Mouse (Mus musculus): Measurements from ENCODE around the gene Hoxb7.
A peak's percentile ranks its signal among the peaks of the same experiment; 100 is the strongest.

The Hoxb7 gene

DNA sequence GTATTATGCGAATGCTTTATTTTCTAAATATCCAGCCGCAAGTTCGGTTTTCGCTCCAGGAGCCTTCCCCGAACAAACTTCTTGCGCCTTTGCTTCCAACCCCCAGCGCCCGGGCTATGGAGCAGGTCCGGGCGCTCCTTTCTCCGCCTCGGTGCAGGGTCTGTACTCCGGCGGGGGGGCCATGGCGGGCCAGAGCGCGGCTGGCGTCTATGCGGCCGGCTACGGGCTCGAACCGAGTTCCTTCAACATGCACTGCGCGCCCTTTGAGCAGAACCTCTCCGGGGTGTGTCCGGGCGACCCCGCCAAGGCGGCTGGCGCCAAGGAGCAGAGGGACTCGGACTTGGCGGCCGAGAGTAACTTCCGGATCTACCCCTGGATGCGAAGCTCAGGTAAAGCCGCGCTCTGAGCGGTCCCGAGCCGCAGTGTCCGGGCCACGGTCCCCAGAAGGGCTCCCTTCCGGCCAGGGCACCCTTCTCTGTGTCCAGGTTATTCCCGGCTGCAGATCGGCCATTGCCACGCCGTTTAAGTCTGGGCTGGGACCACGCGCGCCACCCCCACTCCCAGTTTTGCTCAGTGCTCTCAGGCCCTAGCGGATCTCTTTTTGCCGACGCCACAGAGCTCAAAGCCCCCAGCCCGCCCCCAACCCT is 439 bp downstream of the Hoxb7 start:
- DNase-seq, result no peak

DNA sequence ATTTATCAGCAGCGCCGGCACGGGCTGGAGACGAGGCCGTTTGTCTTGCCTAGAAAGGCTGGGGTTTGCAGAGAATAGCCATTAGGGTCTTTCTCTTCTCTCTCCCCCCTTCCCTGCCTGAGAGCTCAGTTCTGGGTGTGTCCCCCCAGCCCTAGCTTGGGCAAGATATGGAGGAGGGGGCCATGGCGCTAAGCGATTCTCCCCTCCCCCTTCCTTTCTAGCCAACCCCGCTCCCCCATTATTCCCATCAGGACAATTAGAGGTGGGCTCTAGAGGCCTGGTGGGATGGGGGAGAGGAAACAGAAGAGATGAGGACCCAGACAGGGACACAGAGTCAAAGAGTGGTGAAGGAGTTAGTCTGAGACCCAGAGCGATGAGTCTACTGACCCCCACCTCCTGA is 988 bp downstream of the Hoxb7 start:
- DNase-seq, result no peak

DNA sequence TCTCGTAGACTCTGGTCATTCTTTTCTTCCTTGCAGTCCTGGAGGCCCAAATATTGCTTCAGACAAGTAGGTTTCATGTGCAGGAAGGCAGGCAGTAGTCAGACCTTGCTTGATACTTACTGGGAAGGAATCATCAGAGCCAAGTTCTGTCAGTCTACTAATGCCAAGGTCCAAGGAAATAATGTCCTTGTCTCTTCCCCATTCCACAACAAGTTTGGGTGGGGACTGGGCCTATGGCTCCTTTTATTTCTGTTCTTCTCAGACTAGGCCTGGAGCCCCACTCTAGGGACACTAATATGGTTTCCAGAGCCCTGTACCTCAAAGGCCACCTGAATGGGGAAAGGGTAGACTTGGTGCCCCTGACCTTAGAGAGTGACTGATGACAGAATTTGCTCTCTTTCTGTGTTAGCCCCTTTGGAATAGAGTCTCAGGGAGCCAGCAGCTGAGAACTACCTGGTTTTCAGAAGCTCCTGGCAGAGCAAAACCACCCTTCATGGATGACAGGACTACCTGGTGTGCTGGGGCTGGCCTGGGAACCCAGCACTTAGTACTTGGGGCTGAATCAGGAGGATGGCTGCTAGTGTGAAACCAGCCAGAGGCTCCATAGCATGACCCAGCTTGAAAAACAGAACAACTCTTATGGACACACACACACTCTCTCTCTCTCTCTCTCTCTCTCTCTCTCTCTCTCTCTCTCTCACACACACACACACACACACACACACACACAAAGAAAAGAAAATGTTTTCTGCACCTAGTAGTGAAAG is 2.2 kb downstream of the Hoxb7 start:
- no peak for DNase-seq

DNA sequence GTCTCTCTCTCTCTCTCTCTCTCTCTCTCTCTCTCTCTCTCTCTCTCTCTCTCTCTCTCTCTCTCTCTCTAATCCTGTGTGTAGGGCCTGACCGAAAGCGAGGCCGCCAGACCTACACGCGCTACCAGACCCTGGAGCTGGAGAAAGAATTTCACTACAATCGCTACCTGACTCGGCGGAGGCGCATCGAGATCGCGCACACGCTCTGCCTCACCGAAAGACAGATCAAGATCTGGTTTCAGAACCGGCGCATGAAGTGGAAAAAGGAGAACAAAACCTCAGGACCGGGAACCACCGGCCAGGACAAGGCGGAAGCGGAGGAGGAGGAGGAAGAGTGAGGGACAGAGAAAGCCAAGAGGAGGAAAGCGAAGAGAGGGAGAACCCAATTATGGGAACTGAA is 2.9 kb downstream of the Hoxb7 start:
- DNase-seq, result no peak

DNA sequence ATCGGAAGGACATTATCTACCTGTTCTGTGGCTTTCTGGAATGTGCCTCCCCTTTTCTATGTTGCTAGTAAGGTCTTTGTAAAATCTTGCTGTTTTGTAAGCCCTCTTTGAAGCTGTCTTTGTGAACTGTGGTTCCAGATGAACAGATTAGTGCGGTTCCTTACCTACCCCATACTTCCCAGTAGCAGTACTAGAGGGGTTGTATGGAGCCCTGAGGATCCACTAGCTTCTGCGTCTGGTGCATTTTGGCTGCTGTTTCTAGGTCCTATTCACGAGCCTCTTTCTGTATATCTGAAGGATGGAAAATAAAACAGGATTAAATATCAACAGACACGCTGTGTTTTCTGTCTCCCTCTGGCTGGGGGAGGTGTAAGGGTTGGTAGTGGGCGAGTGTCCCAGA is 3.4 kb downstream of the Hoxb7 start:
- DNase-seq, result no peak

DNA sequence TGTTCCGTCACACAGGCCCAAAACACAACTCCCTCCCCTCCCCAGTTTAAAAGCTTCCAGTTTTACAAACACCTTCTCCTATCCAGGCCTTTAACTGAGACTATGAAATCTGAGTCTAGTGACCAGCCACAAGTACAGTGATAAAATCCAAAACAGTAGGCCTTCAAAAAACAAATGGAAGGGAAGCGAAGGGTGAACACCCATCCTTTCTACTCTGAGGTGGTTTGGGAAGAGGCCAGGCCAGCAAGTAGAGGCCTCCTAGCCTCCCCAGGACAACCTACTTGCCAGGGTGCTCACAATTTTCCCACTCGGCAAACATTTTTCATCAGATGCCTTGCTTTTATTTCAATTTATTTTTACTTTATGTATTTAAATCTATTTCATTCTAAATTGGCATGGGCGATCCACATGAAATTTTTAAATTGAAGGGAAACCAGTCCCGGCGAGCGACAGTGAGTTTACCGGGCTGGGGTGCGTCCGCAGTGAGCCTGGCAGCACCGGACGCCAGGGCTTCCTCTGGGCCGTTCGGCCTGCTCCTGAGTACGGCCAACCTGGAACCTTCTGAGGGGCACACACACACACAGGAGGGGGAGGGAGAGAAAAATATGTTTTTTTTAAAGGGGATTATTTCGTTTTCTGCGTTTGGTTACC is 4.4 kb downstream of the Hoxb7 start:
- no peak for DNase-seq

DNA sequence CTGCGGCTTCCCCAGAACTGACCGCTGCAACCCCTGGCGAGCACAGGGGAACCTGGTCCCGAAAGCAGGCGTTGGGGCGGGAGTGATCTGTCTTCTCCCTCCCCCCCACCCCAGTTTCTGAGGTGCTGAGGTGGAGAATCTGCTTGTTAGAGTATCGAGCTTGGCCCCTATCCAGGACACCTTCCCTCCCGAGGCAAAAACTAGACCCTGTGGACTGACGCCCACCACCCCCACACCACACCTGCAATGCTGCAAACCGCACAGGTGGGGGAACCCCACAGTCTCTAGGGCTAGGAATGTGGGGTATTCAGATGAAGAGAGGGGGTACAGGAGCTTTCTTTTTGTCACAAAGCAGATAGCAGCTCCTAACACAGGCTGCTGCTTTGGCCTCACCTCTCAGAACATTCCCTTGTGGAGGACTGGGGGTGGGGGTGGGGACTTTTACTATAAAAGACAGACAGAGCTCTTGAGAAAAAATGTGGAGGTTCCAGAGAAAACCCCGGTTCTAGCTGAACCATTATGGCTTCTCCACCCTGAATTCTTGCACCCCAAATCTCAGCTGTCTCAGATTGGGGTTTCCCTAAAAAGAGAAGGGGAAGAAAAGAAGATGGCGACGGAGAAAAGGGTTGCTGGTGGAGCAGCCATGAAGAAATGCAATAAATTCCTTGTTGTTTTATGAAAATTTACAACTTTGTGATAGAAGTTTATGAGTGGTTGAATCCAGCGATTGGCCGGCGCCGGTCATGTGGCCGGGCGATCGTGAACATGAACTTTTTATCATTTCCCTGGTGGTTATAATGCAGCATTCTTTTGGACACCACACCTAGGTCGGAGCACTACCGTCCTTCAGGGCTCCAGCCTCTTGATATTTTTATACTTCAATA is 5.5 kb downstream of the Hoxb7 start, which contains the start of gene Hoxb6:
Gene Hoxb6, plus strand, starts transcription at position 796 of the 884 bp plus-strand sequence.
- no peak for DNase-seq

DNA sequence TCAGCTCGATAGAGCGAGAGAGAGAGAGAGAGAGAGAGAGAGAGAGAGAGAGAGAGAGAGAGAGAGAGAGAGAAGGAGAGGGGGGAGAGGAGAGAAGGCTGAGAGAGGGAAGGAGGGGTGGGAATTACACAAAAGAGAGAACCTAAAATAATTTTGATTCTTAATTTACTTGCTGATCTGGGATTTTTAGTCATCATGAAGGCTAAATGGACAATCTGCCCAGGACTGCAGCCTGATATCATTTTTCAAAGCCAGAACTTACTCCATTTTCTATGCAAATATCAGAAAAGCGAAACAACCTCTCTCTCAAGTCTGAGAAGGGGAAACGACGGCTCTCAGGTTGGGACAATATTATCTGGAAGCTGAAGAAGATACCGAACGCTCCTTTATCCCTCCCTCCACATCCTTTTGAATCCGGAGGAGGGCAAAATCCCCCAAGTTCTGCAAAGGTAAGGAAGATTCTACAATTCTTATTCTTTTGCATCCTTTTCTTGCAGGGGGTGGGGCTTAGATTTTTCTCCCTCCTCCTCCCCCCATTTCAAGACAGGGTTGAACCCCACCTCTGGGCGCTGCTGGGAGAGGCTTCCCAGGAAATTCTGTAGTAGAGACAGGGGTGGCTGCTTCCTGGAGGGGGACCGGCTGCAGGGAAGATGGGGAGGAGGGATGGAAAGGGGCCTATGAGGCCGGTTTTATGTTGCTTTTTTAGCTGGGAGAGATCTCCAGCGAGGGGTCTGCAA is 6.3 kb downstream of the Hoxb7 start:
- no peak for DNase-seq

DNA sequence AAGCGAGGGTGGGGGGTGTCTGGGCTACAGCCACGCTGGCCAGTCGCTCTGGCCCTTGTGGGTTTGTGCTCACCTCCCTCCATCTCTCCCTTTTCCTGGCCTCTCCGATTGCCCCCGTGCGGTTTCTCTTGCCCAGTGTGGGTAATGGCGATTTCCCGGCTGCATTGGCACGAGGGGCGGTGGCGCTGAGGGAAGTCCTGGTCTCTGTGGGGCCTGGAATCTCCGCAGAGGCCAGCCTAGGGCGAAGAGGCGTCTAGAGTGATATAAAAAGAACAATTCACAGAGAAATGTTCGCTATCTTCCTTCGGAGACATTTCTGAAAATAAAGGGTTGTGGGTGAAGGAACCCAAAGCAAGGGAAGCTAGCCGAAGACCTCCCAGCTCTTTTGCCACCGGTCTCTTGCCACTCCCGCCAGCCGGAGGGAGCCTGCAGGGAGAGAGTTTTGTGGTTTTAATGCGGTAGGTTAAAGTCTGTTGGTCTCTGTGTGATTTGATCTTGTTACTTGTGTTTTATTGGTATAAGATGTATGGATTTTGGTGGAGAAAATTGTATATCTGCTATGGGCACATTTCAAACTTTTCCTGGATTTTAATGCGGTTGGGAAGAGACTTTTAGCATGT is 7.0 kb downstream of the Hoxb7 start:
- DNase-seq, result no peak

DNA sequence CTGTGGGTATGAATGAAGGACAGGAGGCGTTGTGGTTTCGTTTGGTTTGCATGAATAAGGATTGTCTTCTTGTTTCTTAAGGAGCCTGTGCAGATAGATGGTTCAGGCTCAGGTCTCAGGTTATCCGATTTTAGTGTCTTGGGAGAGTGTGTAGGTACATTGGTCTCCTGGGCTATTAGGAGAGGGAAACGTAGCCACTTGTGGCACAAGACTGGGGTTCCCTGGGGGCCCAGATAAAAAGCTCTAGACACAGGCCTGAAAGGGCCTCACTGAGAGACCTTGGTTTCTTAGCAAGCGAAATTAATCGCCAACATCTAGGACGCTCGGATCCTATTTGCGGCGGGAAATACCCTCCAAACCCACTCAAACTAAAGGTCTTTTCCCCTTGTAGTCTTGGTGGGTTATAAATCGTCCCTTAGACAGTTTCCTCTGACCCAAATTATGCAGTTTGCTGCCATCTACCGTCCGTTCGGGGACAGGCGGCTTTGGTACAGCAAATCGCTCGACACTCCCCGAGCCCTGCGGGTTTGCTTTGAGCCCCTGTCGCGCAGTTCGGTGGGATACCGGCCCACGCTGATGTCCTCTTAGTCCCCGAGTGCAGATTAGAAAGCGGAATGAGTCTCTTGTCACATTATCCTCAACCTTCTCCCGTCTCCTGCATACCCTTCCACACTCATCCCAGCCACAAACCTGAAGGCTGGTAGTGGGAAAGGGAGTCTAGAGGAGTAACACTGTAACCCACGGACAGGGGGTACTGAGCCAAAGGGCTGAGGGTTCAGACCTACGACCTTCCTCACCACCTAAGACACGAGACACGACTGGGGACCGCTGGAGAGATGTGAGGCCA is 8.0 kb downstream of the Hoxb7 start:
- peak; percentile 49 to 72 for DNase-seq

DNA sequence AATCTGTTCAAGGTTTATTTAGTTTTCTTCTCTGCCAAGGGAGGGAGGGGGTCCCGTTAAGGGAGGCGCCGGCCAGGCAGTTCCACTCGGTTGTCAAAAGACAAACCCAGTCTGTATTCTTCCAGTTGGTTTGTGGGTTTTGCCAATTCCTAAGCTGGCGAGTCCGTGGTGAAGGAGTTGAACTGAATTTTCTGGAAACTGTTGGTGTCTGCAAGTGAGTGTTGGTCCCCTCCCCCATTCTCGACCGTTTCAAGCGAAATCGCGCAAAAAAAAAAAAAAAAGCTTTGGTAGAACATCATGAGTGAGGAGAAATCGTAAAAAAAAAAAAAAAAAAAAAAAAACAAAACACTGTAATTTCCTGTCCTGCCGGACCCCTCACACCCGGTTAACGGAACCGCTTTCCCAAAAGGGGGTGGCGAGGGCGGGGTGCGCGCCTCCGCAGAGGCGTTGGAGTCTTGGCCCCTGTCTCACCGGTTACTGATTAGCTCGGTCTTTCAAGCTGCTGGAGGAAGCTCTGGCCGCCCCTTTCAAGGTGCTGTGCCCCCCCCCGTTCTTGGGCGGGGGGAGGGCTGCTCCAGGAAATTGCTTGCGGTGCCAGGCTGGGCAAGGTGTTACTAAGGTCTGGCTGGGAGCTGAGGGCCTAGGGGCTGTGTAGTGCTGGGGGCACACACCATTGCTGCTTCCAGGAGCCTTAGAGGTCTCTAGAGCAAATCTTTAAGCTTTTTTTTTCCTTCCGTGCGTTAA is 8.8 kb downstream of the Hoxb7 start:
- no peak for DNase-seq

DNA sequence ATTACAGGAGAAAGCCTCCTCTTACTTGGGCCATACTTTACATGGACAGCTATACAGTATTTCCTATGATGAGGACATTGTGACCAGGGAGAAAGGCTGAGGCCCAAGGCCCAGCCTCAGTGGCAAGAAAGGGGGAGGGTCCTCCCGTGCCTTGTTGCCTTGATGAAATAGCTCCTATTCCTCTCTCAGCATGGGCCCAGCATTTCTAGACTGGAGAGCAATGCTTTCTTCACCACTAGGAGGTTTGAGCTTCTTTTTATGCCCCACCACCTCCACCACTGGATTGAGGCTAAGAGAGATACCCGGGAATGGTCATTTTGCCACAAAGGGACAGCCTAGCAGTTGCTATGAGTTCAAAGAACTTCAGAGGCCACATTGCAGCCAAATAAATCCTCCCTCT is 10.6 kb downstream of the Hoxb7 start:
- DNase-seq, result no peak

DNA sequence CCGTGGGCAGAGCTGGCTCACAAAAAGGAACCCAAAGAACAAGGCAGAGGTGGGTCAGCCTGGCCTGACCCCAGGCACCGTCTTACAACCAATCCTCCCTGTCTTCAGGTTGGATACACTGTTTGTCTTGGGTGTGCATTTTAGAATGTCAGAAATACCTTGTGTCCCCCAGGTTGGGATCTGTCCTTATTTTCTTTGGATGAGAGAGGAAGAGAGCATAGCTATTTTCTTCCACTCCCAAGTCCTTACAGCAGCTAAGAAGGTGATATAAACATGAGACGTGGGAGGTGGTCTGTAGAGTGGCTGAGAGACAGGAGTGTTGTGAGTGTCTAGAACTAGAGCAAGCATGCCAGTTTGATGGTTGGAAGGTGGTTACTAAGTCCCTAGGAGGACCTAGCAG is 11.0 kb downstream of the Hoxb7 start:
- DNase-seq, result no peak

DNA sequence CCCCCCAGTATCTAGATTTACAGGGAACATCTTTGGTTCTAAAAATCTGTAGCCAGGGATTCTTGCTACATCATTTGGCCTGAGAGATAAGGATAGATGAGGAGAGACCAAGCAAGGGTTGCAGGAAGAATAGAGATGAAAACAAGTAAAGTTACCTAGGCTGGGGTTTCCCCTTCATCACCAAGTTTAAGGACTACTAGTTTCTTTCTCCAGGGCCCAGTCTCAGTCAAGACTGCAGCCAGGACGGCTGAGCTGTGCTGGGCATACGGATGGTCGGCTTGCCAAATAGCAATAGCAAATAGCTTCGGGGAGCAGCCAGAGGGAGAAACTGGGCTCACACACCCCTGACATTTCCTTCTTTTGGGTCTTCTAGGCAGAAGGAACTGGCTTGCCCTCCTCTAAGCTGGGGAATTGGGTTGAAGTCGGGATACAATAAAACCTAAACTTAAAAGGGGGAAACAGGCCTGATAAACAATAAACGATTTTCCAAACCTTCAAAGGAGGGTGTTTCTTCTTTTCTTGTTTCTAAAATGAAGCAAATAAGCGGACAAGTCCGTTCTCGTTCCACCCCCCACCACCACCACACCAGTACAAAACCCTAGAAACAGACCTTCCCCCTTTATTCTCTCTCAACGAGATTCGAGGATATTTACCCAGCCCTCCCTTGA is 11.7 kb downstream of the Hoxb7 start:
- no peak for DNase-seq

DNA sequence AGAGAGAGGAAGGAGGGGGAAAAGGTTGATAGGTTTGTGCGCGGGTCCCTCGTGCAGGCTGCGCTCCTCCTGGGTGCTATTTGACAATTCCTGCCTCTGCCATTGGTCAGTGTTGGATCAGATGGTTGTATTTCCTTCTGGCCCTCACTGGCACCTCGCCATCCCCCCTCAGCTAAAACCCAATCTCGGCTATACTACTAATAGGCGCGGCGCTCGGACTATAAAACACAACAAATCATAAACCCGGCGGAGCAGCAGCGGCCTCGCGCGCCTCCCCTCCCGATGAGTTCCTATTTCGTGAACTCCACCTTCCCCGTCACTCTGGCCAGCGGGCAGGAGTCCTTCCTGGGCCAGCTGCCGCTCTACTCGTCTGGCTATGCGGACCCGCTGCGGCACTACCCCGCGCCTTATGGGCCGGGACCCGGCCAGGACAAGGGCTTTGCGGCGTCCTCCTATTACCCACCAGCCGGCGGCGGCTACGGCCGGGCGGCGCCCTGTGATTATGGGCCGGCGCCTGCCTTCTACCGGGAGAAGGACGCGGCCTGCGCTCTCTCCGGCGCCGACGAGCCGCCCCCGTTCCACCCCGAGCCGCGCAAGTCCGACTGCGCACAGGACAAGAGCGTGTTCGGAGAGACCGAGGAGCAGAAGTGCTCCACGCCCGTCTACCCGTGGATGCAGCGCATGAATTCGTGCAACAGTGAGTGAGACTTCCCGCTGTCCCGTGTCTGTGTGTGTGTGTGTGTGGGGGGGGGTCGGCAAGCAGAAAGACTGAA is 12.7 kb downstream of the Hoxb7 start:
- DNase-seq, result no peak

DNA sequence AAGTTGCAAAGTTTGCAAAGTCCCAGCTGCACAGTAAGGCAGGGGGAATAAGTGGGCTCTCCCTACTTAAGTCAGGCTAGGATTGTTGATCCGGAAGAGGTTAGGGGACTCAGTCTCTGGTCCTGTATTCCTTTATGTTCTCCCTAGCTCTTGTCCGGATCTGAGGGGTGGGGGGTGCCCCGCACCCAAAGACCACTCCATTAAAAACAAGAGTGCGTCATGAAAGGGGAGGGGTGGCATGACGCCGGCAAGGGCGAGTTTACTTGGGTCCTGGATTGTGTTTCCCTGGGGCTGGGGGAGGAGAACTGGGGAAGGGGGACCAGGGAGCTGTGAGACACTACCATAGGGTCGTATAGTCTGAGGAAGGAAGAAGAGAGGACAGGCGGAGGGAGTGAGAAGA is 13.4 kb downstream of the Hoxb7 start:
- DNase-seq, result no peak

DNA sequence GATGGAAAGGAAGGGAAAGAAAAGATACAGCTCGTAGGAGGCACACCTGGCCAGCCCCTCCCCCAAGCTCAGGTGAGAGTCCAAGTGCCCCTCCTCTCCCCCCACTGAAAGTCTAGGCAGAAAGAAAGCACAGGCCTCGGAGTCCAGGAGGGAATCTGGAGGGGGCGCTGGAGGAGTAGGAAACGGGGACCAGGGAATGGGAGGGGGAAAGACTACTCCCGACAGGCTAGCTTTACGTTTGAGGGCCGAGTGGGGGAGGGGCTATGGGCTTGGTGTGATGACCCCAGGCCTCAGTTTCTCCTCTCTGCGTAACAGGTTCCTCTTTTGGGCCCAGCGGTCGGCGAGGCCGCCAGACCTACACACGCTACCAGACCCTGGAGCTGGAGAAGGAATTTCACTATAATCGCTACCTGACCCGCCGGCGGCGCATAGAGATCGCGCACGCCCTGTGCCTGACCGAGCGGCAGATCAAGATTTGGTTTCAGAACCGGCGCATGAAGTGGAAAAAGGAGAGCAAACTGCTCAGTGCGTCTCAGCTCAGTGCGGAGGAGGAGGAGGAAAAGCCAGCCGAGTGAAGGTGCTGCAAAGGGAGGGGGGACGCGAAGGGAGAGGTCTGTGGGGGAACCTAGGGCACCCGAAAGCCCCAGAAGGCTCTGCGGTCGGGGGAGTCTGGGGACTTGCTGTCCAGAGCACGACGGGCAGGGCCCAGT is 14.1 kb downstream of the Hoxb7 start:
- no peak for DNase-seq

DNA sequence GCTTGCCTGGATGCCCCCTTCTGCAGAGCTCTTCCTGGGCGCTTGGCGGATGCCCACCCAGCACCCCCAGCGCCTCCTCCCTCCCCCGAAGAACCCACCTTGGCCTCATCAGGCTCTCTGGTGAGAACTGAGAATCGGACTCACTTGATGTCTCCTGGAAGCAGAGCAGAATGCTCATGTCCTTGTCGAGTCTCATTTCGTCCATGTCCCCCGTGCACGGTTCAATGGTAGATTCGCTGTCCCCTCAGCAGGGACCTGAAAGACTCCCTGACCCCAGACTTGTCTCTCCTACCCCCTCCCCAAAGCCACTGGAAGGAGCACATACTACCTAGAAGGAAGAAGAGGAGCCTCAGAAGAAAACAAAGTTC is 14.6 kb downstream of the Hoxb7 start:
- DNase-seq, result no peak
